Mouse (Mus musculus) c-Kit-negative CD71-positive TER-119-positive erythroid progenitor cells, embryonic 14.5 days (primary cell): Measurements from ENCODE around the gene Wnt11.

Experiments used
- DNase-seq: peaks from one replicate; pipeline ENCODE4 v3.0.0-alpha.2; 2013; ENCODE audit warnings: low read depth, low spot score

Gene Wnt11

DNA sequence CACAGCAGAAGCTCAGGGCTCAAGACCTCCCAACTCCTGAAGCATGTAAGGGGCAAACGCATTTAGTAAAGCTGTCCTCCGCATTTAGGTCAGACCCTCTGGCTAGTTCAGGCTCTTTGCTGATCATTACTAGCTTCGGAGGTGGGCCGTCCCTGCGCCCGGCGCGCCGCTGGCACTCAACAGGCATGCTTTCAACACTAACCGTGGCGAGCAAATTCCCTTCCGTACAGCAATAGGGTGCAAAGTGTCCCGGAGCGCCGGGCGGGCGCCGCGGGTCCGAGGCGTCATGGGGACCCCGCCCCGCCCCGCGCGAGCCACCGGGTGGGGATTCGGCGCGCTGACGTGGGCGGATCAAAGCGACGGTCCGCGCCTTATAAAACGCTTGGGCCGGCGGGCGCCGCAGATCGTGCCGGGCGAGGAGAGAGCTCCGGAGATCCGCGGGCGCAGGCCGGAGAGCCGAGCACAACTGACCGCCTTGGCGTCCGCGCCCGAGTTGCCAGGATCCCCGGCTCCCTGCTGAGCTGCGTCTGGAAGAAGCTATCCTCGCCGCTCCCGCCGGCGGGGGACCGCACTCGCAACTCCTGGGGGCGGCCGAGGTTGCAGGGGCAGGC is at the start of gene Wnt11:
Gene Wnt11 (plus strand): TSS at position 402 of the 611 bp plus-strand sequence.
- DNase-seq, result no peak

DNA sequence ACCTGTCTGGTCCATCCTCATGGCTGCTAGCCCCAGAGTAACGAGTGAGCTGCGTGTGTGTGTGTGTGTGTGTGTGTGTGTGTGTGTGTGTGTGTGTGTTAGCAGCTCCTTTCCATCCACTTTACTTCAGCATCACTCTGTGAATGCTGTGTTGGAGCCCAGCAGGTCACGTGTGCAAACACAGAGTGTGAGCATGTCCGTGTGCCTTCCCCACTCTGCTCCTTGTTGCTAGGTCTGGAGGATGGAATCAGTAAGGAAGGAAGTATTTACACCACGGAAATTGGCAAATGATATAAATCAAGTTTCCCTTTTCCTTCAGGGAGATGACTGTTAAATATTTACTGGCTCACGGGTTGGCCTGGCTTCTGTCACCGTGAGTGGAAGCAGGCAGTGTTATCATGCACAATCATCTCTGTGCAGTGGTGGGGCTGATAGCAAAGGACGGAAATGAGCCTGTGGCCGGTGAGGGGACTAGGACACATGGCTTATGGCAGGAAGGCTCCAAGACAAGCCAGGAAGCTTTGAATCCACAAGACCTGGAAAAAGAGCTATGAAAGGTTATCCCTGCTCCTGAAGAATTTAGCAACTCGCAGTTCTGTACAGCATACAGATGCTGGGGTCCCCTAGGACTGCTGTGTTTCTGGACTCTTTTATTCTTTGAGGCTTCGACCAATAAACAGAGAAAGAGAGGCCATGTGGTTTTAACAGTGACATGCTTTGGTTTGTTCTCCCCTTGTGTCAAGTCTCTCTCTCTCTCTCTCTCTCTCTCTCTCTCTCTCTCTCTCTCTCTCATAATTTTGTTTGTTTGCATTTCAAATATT is 47.9 kb upstream of the Wnt11 start:
- DNase-seq, result no peak

DNA sequence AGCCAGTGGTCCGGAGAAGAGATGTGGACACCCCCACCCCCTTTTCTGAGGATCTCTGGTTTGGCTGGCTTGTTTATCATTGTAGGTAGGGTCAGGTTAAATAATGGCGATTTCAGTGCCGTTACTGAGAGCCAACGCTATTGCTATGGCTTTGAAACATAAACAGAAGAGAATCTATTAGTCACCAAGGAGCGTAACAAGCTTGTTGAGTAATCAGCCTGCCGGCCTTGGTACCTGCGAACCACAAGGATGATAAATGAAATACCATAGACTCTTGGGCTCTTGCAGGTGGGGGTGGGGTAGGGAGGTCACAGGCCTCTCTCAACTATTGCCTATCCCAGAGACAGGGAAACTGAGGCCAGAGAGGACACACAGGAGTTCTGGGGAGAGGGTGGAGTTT is 46.2 kb upstream of the Wnt11 start:
- DNase-seq, result no peak

DNA sequence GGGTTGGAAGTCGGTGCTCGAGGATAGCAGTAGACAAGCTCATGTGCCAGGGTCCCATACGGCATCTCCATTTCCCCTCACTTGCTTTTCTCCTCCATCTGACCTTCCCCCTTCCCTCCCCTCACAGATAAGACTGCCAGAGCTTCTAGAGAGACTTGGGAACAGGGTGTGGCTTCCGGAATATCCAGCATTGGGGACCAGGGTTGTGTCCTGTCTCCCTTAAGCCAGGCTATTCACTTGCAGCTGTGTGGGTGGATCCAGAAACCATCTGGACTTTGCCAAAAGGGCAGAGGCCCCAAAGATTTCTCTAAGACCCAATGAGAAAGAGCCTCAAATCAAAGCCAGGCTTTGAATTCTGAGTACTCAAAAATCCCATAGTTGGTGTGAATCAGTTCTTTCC is 45.8 kb upstream of the Wnt11 start:
- no peak for DNase-seq

DNA sequence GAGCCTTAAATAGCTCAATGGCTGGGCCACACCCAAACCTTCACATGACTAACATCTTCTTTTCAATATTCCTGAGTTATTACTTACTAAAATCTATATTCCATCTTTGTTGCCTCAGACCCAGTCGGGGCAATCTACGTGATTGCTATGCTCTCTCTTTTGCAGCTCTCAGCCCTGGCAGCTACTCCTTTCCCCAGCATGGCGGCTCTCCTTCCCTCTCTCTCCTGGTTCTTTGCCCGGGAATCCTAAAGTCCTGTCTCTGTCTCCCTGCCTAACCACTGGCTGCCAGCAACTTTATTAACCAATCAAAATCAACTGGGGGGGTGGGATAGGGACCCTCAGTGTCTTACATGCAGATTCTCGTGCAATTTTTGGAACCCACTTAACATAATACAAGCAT is 43.0 kb upstream of the Wnt11 start:
- DNase-seq, result no peak

DNA sequence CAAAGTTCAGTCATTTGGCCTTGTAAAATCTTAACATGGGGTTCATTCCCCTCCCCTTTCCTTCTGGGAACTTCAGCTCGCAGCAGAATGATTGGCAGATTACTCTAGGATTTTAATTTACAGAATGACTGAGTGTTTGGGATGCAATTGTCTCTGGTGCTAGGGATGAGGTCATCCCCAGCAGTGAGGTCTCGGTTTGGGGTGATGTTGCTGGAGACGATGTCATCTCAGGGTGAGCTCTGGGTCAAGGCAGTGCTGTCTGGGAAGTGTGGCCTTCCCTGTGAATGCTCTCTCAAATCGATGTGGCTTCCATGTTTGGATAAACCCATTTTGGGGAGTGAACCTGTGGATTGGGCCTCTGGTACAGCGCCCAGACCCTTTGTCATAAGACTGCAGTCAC is 41.1 kb upstream of the Wnt11 start:
- no peak for DNase-seq

DNA sequence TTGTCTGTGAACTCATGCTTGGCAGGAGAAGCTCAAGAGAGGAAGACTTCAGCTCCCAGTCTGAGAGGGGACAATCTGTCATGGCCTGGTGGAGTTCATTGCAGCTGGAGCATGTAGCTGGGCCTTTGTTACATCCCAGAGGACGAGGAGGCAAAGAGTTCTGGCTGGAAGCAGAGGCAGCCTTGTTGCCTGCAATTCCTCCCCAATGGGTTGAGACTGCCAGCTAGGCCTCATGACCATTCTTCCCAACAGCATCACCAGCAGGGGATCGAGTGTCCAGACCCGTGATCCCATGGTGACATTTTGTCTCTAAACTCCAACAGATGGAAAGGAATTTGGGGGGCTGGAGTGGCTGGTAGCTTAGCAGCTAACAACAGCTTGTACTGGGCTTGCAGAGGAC is 40.5 kb upstream of the Wnt11 start:
- no peak for DNase-seq

DNA sequence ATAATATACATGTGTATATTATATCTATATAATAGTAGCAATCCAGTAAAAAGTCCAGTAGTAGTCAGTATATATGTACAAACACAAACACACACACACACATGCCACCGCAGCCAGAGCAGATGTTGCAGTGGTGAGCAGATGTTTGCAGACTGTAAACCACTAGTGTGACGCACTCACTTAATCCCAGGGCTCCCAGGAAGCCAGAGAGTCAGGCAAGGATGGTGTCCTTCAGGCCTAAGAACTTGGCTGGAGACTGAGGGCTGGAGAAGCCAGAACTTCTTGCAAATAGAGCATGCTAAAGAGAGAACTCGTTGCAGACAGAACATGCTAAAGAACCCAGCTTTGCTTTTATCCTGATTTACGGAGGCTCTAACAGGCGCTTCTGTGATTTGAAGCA is 39.3 kb upstream of the Wnt11 start:
- no peak for DNase-seq

DNA sequence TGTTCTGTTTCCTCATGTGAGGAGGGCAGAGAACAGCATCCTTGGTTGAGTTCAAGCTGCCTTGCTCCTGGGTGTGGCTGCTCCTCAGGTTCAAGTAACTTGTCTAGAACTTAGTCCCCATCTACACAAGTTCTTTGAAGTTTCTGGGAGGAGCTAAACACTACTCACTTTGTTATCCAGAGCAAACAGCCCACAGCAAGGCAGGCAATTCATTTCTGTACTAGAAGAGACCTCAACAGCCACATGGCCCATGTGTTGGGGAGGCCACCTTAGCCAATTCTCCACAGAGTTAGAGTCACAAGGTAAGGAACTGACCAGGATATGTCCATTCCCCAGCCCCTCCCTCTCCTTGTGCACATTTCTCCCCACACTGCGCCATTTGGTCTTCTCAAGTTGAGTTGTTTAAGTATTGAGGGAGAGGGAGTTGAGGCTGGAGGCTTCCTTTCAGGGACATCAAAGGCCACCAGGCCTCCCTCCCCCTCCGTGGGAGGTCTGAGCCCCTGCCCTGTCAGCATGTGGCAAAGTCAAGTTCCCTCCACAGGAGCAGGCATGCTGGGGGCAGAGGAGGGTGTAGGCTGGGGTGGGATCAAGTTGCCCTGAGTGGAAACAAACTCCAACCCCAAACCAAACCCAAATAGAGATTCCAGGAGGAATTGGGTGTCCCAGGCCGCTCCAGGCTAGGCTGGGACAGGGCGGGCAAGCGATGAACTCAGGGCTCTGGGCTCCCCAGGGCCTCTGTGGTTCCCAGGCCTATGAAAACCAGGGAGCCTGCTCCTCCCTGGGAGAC is 37.4 kb upstream of the Wnt11 start:
- no peak for DNase-seq

DNA sequence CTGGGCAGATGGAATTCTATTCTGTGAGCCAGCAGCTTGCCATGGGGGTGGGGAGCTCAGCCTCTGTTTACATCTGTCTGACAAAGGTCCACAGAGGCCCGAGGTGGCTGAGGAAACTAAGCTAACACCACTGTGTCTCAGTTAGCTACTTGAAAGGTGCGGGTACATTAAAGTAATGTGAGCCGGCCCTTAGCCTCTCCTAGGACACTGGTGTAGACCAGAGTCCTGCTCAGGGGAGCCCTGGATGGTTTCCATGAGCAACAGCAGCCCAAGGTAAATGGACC is 36.8 kb upstream of the Wnt11 start:
- no peak for DNase-seq

DNA sequence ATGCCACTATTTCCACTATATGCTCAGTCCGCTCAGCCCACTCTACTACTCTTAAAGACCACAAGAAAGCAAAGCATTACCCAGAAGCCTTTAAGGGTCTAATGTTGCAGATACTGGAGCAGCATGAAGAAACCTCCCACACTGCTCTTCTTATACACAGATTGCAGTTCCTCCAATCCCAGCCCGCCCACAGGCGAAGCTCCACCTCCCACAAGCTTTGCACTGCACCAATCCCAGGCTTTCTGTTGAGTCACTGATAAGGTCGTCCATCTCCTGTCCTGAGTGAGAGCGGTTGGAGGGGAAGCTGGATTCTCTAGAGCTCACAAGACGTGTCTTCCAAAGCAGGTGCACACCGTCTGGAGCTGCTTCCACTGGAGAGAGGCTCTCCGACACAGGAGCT is 34.5 kb upstream of the Wnt11 start:
- DNase-seq, result no peak

DNA sequence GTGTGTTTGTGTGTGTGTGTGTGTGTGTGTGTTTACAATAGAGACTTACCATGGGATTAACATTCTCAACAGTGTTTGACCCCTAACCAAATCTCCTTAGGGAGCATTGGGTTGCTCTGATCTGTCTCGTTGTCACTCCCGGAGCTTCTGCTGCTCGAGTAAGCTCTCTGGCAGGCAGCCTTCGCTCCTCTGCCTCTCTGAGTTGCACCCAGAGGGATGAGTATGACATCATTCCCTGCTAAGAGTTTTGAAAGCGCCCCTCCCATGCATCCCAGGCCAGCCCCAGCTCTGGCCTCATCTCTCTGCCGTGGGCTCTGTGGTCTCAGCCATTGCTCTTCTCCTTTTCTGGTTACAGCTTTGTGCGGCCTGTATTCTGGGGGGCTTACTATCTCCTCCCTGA is 33.8 kb upstream of the Wnt11 start:
- no peak for DNase-seq

DNA sequence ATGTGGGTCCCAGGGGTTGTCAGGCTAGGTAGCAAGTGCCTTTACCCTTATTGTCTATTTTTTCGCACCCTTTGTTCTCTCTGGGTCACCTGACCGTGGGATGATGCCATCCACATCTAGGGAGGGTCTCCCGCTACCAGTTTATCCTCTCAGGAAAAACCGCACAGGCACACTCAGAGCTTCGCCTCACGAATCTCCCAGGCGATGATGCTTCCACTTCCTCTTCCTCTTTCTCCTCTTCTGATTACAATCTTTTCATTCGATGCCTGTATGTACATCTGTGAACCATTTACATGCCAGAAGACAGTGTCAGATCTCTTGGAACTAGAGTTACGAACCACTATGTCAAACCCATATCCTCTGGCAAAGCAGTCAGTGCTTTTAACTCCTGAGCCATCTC is 31.7 kb upstream of the Wnt11 start:
- DNase-seq, result no peak

DNA sequence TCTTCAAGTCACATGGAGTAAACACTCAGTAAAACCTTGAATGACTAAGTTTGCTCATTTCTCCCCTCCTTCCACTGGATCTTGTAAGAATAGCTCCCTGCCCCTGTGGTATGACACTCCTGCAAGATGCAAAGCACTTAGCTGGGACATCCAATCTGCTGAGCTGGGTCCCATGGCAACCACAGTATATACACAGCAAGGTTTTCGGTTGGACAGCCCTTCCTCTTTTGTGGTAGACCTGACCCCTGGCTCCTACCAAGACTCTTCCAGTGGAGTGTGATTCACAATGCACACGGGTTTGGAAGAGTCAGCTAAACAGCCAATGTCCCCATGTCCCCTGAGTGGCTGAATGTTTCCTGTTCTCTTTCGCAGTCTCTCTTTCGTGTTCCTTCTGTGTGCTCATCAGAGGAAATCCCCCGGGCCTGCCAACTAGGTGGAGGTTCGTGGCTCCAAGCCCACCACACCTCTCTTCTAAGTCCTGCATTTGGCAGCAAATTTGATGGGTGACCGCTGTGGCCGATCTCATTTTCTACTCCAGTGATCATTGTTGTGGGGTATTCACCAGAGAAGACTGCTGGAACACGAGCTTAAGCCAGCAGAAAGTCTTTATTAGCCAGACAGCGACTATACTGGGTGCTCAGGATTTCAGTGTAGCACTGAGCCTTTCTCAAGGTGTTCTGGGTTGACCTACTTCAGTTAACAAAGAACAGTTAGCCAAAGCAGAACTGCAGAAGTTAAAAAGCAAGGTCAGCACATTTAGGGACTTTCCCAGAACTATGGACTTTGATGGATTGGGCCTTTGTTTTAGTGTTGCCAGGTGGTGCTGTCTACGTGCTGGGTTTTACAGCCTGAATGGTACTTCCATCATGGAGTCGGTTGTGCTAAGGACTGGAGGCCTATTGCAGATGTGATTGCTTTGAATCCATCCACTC is 29.8 kb upstream of the Wnt11 start:
- DNase-seq, result no peak

DNA sequence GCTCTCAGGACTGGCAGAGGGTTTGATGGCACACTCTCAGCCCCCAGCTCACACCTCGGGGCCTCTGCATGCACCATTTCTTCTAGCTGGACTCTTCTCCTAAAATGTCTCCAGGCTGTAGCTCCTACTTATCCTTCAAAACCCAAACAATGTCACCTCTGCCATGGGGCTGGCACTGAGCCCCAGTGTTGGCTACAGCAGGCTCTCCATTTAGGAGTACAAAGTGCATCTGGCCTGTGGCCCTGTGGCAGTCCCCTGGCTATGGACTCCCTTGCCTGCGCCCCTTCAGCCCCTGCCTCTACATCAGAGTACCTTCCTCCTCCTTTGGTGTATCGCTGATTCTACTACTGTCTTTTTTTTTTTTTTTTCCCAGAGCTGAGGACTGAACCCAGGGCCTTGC is 28.0 kb upstream of the Wnt11 start:
- no peak for DNase-seq

DNA sequence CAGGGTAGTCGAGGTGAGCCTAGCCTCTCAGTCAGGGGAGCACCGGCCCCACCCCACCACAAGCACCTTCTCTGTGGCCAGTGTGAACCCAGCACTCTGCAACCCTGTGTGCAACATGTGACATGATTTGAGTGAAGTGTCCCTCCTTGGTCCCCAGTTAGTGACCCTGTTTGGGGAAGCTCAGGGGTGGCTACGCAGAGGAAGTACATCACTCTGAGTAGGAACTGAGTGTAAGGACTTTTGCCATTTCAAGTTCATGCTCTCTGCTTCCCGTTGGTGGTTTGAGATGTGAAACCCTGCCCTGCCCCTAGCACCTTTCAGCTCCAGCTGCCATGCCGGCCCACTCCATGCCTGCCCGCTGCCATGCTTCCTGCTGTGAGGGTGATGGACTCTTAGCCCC is 25.5 kb upstream of the Wnt11 start:
- DNase-seq, result no peak

DNA sequence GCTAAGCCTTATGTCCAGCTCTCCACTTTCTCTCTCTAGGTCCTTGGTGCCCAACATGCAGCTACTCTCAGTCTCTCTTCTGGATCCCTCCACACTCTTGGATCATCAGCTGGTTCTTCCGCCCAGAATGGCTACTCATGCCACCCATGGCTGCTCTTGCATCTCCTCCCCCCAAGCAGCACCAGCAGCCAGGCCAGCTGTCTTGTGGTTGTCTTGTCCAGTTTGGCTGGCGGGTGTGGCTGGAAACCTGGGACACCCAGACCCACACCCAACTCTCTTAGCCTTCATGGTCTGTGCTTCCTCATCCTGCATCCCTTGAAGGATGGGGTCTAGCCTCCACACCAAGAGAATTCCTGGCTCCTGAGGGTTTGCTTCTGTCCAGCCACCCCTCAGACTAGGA is 24.3 kb upstream of the Wnt11 start:
- no peak for DNase-seq

DNA sequence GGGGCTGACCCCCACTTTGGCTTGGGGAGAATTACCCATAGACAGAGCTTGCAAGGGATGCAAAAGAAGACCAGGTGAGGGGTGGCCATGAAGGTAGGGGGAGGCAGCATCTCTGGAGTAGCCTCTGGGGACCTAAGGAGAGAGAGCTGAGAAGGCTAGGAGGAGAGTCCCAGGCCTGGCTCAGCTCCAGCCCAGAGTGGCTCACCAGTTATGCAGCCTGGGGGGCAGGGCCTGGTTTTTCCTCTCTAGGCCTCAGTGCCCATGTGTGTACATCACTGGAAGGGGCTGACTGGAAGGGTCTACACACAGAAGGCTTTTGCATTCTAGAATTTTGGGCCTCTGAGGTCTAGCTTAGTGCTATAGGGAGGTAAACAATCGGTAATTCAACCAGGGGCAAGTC is 14.4 kb upstream of the Wnt11 start:
- DNase-seq, result no peak

DNA sequence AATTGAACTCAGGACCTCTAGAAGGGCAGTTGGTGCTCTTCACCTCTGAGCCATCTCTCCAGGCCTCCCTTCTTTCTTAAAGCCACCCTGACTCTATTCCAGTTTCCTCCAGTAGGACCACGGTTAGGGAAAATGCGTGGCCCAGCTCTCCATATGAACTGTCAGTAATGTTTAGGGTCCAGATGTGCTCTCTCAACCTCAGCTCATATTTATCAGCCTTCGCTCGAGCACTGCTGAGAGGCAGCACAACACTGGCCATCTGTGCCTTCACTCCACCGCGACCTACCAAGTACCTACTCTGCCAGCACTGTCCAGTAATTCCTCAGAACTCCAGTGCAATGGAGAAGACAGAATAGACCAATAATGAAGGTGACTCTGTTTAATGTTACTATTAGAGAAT is 12.0 kb upstream of the Wnt11 start:
- no peak for DNase-seq

DNA sequence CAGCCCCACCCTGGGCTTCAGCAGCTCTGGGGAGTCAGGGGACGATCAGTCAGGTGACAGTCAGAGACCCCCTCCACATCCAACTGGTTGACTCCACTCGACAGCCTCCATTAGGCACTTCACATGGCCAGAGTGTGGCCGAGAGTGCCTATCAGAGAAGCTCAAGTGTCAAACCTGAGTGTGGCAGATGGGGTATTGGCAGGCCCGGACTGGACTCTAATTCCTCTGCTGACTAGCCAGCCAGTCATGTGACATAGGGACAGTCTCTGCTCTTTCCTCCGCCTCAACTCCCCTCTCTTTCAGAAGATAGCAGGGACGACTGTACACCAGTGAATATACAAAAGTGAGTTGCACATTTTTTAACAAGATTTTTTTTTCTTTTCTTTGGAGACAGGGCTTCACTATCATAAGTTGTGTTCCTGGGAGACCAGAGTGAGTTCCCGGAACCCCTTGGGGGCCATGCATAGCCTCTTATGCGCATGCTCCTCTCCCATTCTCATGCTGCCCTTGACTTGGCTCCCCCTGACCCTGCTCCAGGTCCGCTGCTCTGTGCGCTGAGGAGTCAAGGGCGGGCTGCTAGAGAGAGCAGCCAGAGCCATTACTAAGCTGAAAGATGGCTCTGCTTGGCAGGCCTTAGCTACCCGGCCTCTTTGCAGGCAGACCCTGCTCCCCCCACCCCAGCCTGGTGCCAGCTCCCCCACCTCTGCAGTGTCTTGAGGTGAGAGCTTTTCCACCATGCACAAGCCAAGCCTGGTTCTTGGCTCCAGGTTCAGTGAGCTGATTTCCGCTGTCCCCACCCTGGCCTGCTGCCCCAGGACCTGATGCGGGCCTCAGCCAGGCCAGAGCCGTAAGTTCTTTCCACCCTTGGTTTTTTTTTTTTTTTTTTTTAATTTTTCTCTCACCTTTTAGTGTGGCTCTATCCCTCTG is 10.8 kb upstream of the Wnt11 start:
- DNase-seq, result no peak

DNA sequence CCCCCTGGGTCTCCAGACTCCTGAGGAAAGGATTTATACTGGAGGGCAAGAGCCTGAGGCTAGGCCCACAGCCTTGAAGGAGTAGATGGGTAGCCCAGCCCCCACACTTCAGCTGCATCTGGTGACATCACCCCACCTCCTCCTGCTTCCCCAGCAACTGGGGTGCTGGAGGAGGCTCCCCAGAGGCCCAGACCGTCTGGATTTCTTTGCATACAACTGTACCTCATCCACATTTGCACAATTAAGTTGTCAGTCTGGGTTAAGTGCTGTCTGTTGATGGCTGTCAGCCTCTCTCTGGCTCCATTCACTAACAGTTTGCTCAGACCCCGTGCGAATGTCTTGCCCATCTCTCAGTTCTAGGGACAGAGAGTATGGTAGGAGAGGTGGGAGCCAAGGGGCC is 6.9 kb upstream of the Wnt11 start:
- no peak for DNase-seq
